Mouse (Mus musculus) embryonic facial prominence, embryonic 14.5 days (tissue): Measurements from ENCODE around the gene Bnc2. TPM values are rescaled to one million over a fixed set of nuclear protein-coding genes. Genes with fewer than 3 reads are reported as not detected.

ENCODE experiments used
- ATAC-seq: fragments of 200-750 bp; cut with Nextera tagmentation; 2 replicates; pipeline ENCODE4 v1.8.0; 2017; ENCODE audit warnings: low read depth, moderate number of reproducible peaks, moderate TSS enrichment
- DNase-seq: peaks from one replicate; pipeline ENCODE4 v3.0.0-alpha.2; 2015; ENCODE audit warnings: low spot score
- H3K27ac ChIP-seq: fragments of 300-500 bp; sonication (generic); replicated peaks from 2 replicates; pipeline ENCODE4 v1.5.1; 2014; ENCODE audit warnings: low read depth, mild to moderate bottlenecking, low read length, moderate library complexity
- H3K27me3 ChIP-seq: fragments of 300-500 bp; sonication (generic); replicated peaks from 2 replicates; pipeline ENCODE4 v1.6.1; 2014; ENCODE audit warnings: low read length; ENCODE audit not compliant: control insufficient read depth, insufficient read depth
- H3K36me3 ChIP-seq: fragments of 300-500 bp; sonication (generic); 2 replicates; pipeline ENCODE4 v1.6.1; 2014; ENCODE audit warnings: low read length, mixed read lengths; ENCODE audit not compliant: control insufficient read depth, insufficient read depth
- H3K4me1 ChIP-seq: fragments of 300-500 bp; sonication (generic); 2 replicates; pipeline ENCODE4 v1.6.1; 2014; ENCODE audit warnings: antibody characterized with exemption, low read length; ENCODE audit not compliant: control insufficient read depth, insufficient read depth
- H3K4me2 ChIP-seq: fragments of 300-500 bp; sonication (generic); 2 replicates; pipeline ENCODE4 v1.6.1; 2014; ENCODE audit warnings: low read depth, mild to moderate bottlenecking, low read length, moderate library complexity, mixed read lengths
- H3K4me3 ChIP-seq: fragments of 300-500 bp; sonication (generic); 2 replicates; pipeline ENCODE4 v1.5.1; 2014; ENCODE audit warnings: low read depth, mild to moderate bottlenecking, low read length
- H3K9ac ChIP-seq: fragments of 300-500 bp; sonication (generic); 2 replicates; pipeline ENCODE4 v1.6.1; 2014; ENCODE audit warnings: low read depth, mild to moderate bottlenecking, low read length, moderate library complexity, mixed read lengths
- H3K9me3 ChIP-seq: fragments of 300-500 bp; sonication (generic); 2 replicates; pipeline ENCODE4 v1.6.1; 2016; ENCODE audit warnings: low read length; ENCODE audit not compliant: control insufficient read depth
- WGBS: fragments of 180-500 bp; shearing (Covaris S2); extraction: QIAGEN DNeasy Blood & Tissue Kit; methylation state at CpG from one replicate; pipeline ENCODE4 v1.1.7; 2014; 5-methylcytosine and 5-hydroxymethylcytosine counted together
- polyA plus RNA-seq: library from polyadenylated mRNA; unstranded; fragments of >200 nt; fragmentation: Nextera tagmentation; extraction: Ambion mirVana; gene quantifications from 2 replicates; pipeline ENCODE4 v1.2.1, GENCODE M21; 2014

Bnc2 gene
- polyA plus RNA-seq, 1 experiment from 2014 or later: 23.9 TPM

- Histone ChIP-seq H3K9ac (no peak overlapping the region), H3K27ac (no peak overlapping the region), H3K9me3 (no peaks in the 10 kb centered on the region), H3K4me2 (no peak overlapping the region), H3K27me3 (no peaks in the 10 kb centered on the region), H3K4me1 (no peaks in the 10 kb centered on the region; the same call in 1 of the 2 replicates), H3K4me3 (no peak overlapping the region), H3K36me3 (no peaks in the 10 kb centered on the region)
- DNase-seq: no peak
- ATAC-seq: no peak
Observed at GRCm38 (mm10) chr4:84646576-84646975, 28.5 kb downstream of the Bnc2 start.

DNA sequence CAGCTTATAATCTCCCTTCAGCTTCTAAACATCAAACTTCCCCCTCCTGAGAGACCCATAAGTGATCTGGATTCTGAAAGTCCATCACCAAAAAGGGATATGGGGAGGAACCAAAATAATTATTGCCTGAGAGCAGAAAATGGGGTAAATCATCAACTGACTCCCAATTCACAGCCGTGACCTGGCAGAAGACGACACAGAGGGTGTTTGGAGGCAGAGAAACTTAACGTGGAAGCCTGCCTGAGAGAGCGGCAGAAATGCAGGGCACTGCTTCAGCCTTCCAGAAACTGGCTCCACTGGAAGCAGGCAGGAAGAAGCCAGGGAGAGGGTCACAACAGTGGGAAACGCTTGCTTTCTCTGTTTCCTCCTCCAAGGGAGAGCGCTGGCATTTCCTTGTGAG is 35.9 kb downstream of the Bnc2 start:
- H3K9ac ChIP-seq: no peak overlapping the region
- H3K27ac ChIP-seq: peak overlapping the region; percentile 35; the same call in 1 of the 2 replicates
- no peaks in the 10 kb centered on the region for H3K36me3 ChIP-seq
- no peaks in the 10 kb centered on the region for H3K27me3 ChIP-seq
- DNase-seq: no peak
- WGBS: 50% methylated on average over 6 of the region's 6 CpGs
- peaks cover 46% of the 10 kb centered on the region for H3K4me1 ChIP-seq
- H3K4me2 ChIP-seq: no peak overlapping the region
- H3K4me3 ChIP-seq: no peak overlapping the region
- no peaks in the 10 kb centered on the region for H3K9me3 ChIP-seq
- ATAC-seq: no peak

GRCm38 (mm10) chr4:84637641-84638040 is 37.4 kb downstream of the Bnc2 start:
- no peaks in the 10 kb centered on the region for H3K36me3 ChIP-seq
- H3K4me1 ChIP-seq: peaks cover 62% of the 10 kb centered on the region
- H3K9ac ChIP-seq: no peak overlapping the region

DNA sequence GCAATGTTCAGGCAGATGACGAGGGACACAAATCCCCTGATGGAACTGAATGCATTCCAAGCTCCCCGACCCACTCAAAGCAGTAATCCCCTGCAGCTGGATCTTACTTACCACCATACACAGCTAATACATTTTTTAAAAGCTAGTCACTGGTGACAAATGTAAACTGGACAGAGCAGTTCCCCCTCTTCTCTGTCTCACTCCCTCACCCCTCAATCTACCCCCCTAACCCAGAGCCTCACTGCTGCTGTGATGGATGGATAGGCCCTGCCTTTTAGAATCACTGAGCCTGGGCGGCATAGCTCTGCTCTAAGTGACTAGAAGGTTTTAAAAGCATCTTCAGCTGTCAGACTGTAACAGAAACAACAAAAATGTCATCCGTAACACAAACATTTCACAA is 40.3 kb downstream of the Bnc2 start:
- Histone ChIP-seq H3K4me1 (peaks cover 67% of the 10 kb centered on the region), H3K9ac (no peak overlapping the region), H3K36me3 (no peaks in the 10 kb centered on the region), H3K4me2 (peak overlapping the region; percentile 21; the same call in 1 of the 2 replicates), H3K27ac (peak overlapping the region; percentile 69), H3K9me3 (no peaks in the 10 kb centered on the region), H3K27me3 (no peaks in the 10 kb centered on the region), H3K4me3 (no peak overlapping the region)
- 17% methylated on average over 4 of the region's 4 CpGs for WGBS
- DNase-seq (peak; percentile 74), ATAC-seq (peak; percentile 47)

More at GRCm38 (mm10) chr4:84637641-84638040, 37.4 kb downstream of the Bnc2 start:
- no peaks in the 10 kb centered on the region for H3K27me3 ChIP-seq
- peak overlapping the region; percentile 12; the same call in 1 of the 2 replicates for H3K4me3 ChIP-seq
- DNase-seq: peak; percentile 88
- peak overlapping the region; percentile 43 for H3K4me2 ChIP-seq
- 2% methylated on average over 10 of the region's 10 CpGs for WGBS
- H3K9me3 ChIP-seq: no peaks in the 10 kb centered on the region
- peak overlapping the region; percentile 71 for H3K27ac ChIP-seq
- peak; percentile 71 for ATAC-seq

DNA sequence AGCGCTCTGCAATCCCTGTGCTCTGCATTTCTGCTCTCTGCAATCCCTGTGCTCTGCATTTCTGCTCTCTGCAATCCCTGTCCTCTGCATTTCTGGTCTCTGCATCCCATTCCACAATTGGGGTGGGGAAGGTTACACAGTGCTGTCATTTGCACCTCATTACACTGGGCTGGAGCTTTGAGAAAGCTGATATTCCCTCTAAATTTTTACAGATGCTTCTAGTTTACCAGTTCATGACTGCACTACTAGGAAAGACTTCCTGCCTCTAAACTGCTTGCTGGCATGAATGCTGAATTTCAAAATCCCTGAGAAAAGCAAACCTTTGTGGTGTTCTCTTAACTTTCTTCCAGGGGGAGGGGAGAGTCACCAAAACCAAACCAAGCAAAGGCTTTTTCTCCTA is 41.1 kb downstream of the Bnc2 start:
- Histone ChIP-seq H3K4me3 (no peak overlapping the region), H3K9me3 (no peaks in the 10 kb centered on the region), H3K9ac (no peak overlapping the region), H3K4me2 (peak overlapping the region; percentile 21), H3K4me1 (peaks cover 66% of the 10 kb centered on the region), H3K36me3 (no peaks in the 10 kb centered on the region), H3K27me3 (no peaks in the 10 kb centered on the region), H3K27ac (peak overlapping the region; percentile 69)
- ATAC-seq: peak; percentile 51
- WGBS: 35% methylated on average over 1 of the region's 1 CpGs
- DNase-seq: peak; percentile 81

GRCm38 (mm10) chr4:84632832-84633789 is 42.0 kb downstream of the Bnc2 start:
- no peak overlapping the region for H3K9ac ChIP-seq
- ATAC-seq: no peak
- no peaks in the 10 kb centered on the region for H3K36me3 ChIP-seq
- H3K4me1 ChIP-seq: peaks cover 60% of the 10 kb centered on the region
- H3K27ac ChIP-seq: peak overlapping the region; percentile 69
- H3K9me3 ChIP-seq: no peaks in the 10 kb centered on the region
- no peak overlapping the region for H3K4me3 ChIP-seq
- H3K4me2 ChIP-seq: peak overlapping the region; percentile 21
- DNase-seq: peak; percentile 38
- H3K27me3 ChIP-seq: no peaks in the 10 kb centered on the region
- 36% methylated on average over 12 of the region's 12 CpGs for WGBS

GRCm38 (mm10) chr4:84627616-84628015 is 47.5 kb downstream of the Bnc2 start:
- 88% methylated on average over 7 of the region's 7 CpGs for WGBS
- DNase-seq (no peak), ATAC-seq (no peak)
- Histone ChIP-seq H3K4me1 (peaks cover 17% of the 10 kb centered on the region), H3K27ac (no peak overlapping the region), H3K36me3 (no peaks in the 10 kb centered on the region), H3K27me3 (no peaks in the 10 kb centered on the region), H3K4me2 (no peak overlapping the region), H3K4me3 (no peak overlapping the region), H3K9ac (no peak overlapping the region), H3K9me3 (no peaks in the 10 kb centered on the region)

- H3K27ac ChIP-seq: no peak overlapping the region
- peaks cover 9% of the 10 kb centered on the region for H3K4me1 ChIP-seq
- no peaks in the 10 kb centered on the region for H3K9me3 ChIP-seq
- H3K4me3 ChIP-seq: no peak overlapping the region
- DNase-seq: no peak
- ATAC-seq: no peak
- no peak overlapping the region for H3K4me2 ChIP-seq
- H3K36me3 ChIP-seq: no peaks in the 10 kb centered on the region
- no peak overlapping the region for H3K9ac ChIP-seq
- H3K27me3 ChIP-seq: no peaks in the 10 kb centered on the region
- 80% methylated on average over 5 of the region's 5 CpGs for whole genome bisulfite sequencing
Observed at GRCm38 (mm10) chr4:84623312-84623711, 51.8 kb downstream of the Bnc2 start.
